Comparison of ENCODE assay signal across 20 mouse cellular contexts in the genomic region with DNA sequence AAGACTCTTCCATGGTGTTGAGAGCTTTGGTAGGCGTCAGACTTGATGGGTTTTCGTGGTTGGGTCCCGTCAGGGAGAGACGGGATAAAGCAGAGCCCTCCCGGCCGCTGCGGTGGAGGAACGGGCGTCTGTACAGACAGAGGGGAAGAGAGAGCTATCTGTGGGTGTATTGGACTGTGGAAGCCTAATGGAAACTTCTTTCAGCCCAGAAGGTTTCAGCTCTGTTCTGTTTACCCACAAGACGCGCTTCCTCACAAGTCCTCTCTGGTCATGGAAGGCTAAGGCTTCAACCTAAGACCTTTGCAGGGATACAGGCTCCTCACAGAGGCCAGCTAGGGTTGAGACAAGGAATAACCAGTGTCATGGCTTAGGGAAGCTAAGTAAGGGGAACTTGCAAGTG. TPM values are rescaled to one million over a fixed set of nuclear protein-coding genes. Genes with fewer than 3 reads are reported as not detected.
A peak's percentile ranks its signal among the peaks of the same experiment; 100 is the strongest.
DNase-seq lines count a peak whose midpoint lies in the region; ATAC-seq lines count a peak whose summit lies in the region.
"Had no signal": no experiment of that assay in that cellular context is flagged by ENCODE, and none has a peak within 500 bp of the region (broad histone marks: within the 10 kb centered on the region; RNA-seq: fewer than 3 reads in every experiment).

No protein-coding gene starts in this region.

- H3K9me3 ChIP-seq in forebrain, embryonic 11.5 days (ENCODE audit: control insufficient read depth, low read length): no peaks in the 10 kb centered on the region
- H3K9me3 ChIP-seq in forebrain, embryonic 10.5 days: no peaks in the 10 kb centered on the region
- no peaks in the 10 kb centered on the region for H3K9me3 ChIP-seq in midbrain, embryonic 11.5 days (ENCODE audit: control insufficient read depth, low read length)
- no peaks in the 10 kb centered on the region for H3K9me3 ChIP-seq in midbrain, embryonic 15.5 days

- no peak overlapping the region for H3K4me2 ChIP-seq in forebrain, embryonic 11.5 days (ENCODE audit: low read depth, low read length, severe bottlenecking)
- H3K4me2 ChIP-seq in midbrain, embryonic 11.5 days: no peak overlapping the region
- H3K4me2 ChIP-seq in midbrain, embryonic 15.5 days: no peak overlapping the region

- H3K27ac ChIP-seq in forebrain, embryonic 11.5 days (ENCODE audit: low read depth, low read length): no peak overlapping the region
- H3K27ac ChIP-seq in forebrain, embryonic 10.5 days: no peak overlapping the region
- H3K27ac ChIP-seq in midbrain, embryonic 11.5 days (ENCODE audit: low read depth, low read length): no peak overlapping the region
- no peak overlapping the region for H3K27ac ChIP-seq in midbrain, embryonic 15.5 days

- no peak overlapping the region for H3K4me3 ChIP-seq in forebrain, embryonic 11.5 days (ENCODE audit: low read depth, low read length)
- no peak overlapping the region for H3K4me3 ChIP-seq in forebrain, embryonic 10.5 days
- H3K4me3 ChIP-seq in midbrain, embryonic 11.5 days (ENCODE audit: low read depth, low read length): no peak overlapping the region
- H3K4me3 ChIP-seq in midbrain, embryonic 15.5 days: no peak overlapping the region

- H3K36me3 ChIP-seq in forebrain, embryonic 11.5 days (ENCODE audit: control insufficient read depth, insufficient read depth, low read length): peaks cover 3% of the 10 kb centered on the region; the same call in 1 of the 2 replicates
- H3K36me3 ChIP-seq in forebrain, embryonic 10.5 days (replicated peaks): peaks cover 56% of the 10 kb centered on the region
- peaks cover 2% of the 10 kb centered on the region; the same call in 1 of the 2 replicates for H3K36me3 ChIP-seq in midbrain, embryonic 11.5 days (ENCODE audit: control insufficient read depth, insufficient read depth, low read length)
- peaks cover 12% of the 10 kb centered on the region; the same call in 1 of the 2 replicates for H3K36me3 ChIP-seq in midbrain, embryonic 15.5 days (replicated peaks)

- WGBS in forebrain, embryonic 11.5 days: 96% methylated on average over 11 of the region's 11 CpGs
- 94% methylated on average over 11 of the region's 11 CpGs for WGBS in forebrain, embryonic 10.5 days
- WGBS in midbrain, embryonic 11.5 days: 90% methylated on average over 11 of the region's 11 CpGs
- WGBS in midbrain, embryonic 15.5 days: 93% methylated on average over 11 of the region's 11 CpGs

- peak; percentile 31 for DNase-seq in forebrain, embryonic 11.5 days (ENCODE audit: low spot score)
- no peak for DNase-seq in forebrain, embryonic 10.5 days (ENCODE audit: extremely low spot score, low spot score)
- peak; percentile 59 for DNase-seq in heart, adult 11 months
- DNase-seq in heart, adult 8-10 months (ENCODE audit: low spot score): no peak
- peak; percentile 56 for DNase-seq in midbrain, embryonic 11.5 days (ENCODE audit: low spot score, missing footprints)
- DNase-seq: adrenal gland, adult 2 months; adrenal gland, adult 8-10 months; adrenal gland, postnatal 10 days; adrenal gland, postnatal 14 days; adrenal gland, postnatal 25 days; adrenal gland, postnatal 36 days; B cell, adult 2 months; cerebellum, adult 11 months; cerebellum, adult 11-12 months; cerebellum, adult 18-20 months had no signal

- no peaks in the 10 kb centered on the region for H3K4me1 ChIP-seq in forebrain, embryonic 11.5 days (replicated peaks; ENCODE audit: control insufficient read depth, insufficient read depth, low read length)
- H3K4me1 ChIP-seq in forebrain, embryonic 10.5 days: 0 out of 2 replicates have a peak, but pooled peaks cover 3% of the 10 kb centered on the region
- no peaks in the 10 kb centered on the region for H3K4me1 ChIP-seq in midbrain, embryonic 11.5 days (ENCODE audit: control insufficient read depth, insufficient read depth, low read length)
- H3K4me1 ChIP-seq in midbrain, embryonic 15.5 days: no peaks in the 10 kb centered on the region

- no peak for ATAC-seq in forebrain, embryonic 11.5 days (replicated peaks; ENCODE audit: low FRiP score)
- ATAC-seq in midbrain, embryonic 11.5 days (ENCODE audit: low FRiP score): no peak
- no peak for ATAC-seq in midbrain, embryonic 15.5 days (replicated peaks)
- ATAC-seq: activated CD4-positive, CD25-positive, alpha-beta regulatory T cell, adult 4 months; CD4-positive, CD25-positive, alpha-beta regulatory T cell, adult 4 months; Patski had no signal

- no peak overlapping the region for H3K9ac ChIP-seq in forebrain, embryonic 11.5 days (ENCODE audit: low read length)
- no peak overlapping the region for H3K9ac ChIP-seq in midbrain, embryonic 11.5 days (ENCODE audit: low read length)
- no peak overlapping the region for H3K9ac ChIP-seq in midbrain, embryonic 15.5 days

- no peaks in the 10 kb centered on the region for H3K27me3 ChIP-seq in forebrain, embryonic 11.5 days (ENCODE audit: control insufficient read depth, insufficient read depth, low read length)
- no peaks in the 10 kb centered on the region for H3K27me3 ChIP-seq in forebrain, embryonic 10.5 days (ENCODE audit: poor library complexity, severe bottlenecking)
- H3K27me3 ChIP-seq in midbrain, embryonic 11.5 days (ENCODE audit: control insufficient read depth, insufficient read depth, low read length): no peaks in the 10 kb centered on the region
- H3K27me3 ChIP-seq in midbrain, embryonic 15.5 days (replicated peaks): no peaks in the 10 kb centered on the region
- H3K27me3 ChIP-seq: CH12.LX, Patski had no signal

RNA-seq across cellular contexts. Expression of a gene that starts 36.2 kb away (rescaled TPM):
- 76.2 and 87.0 TPM in 2 replicates for polyA plus RNA-seq in forebrain, embryonic 11.5 days (2014; fragmentation: Nextera tagmentation; extraction: Ambion mirVana)
- 61.1 and 63.1 TPM in 2 replicates for polyA plus RNA-seq in forebrain, embryonic 10.5 days (2016; fragmentation: Nextera tagmentation; extraction: Ambion mirVana)
- total RNA-seq in heart, adult 8-10 months (2022): 10 to 100 TPM in 2 of 4 experiments, 1 to 10 TPM in 2; 8.6 to 10.8 (median 9.9) TPM
- polyA plus RNA-seq in midbrain, embryonic 11.5 days (2014; fragmentation: Nextera tagmentation; extraction: Ambion mirVana): 72.5 and 82.4 TPM in 2 replicates
- polyA plus RNA-seq in midbrain, embryonic 15.5 days (2015; fragmentation: Nextera tagmentation; extraction: Ambion mirVana): 117 and 124 TPM in 2 replicates

Comparison
In these comparisons a context has a peak if more than half of its experiments do, and no peak if none do; other contexts are left out.
1. DNase-seq: peak in forebrain, embryonic 11.5 days (single experiment), heart, adult 11 months (single experiment) and midbrain, embryonic 11.5 days (single experiment); none in forebrain, embryonic 10.5 days (single experiment) and heart, adult 8-10 months (single experiment).